Mouse (Mus musculus): ENCODE measurements around the gene Kctd15. TPM values are rescaled to one million over a fixed set of nuclear protein-coding genes. Genes with fewer than 3 reads are reported as not detected.

Gene Kctd15
- 41.6 and 41.9 TPM in 2 replicates for polyA plus RNA-seq (2015; fragmentation: Nextera tagmentation; extraction: Ambion mirVana)

GRCm38 (mm10) chr7:34656632-34657031 lies at the start of gene Kctd15:
Gene Kctd15 (minus strand): TSS chr7:34656732.
- H3K36me3 ChIP-seq (ENCODE audit: insufficient read depth, low read length): no peaks in the 10 kb centered on the region
- no peaks in the 10 kb centered on the region for H3K27me3 ChIP-seq (ENCODE audit: insufficient read depth, low read length)
- peak within 1 kb of the TSS; percentile 97 for H3K9ac ChIP-seq (replicated peaks; ENCODE audit: low read length)
- 67% methylated on average over 5 of the region's 5 CpGs for WGBS
- peak within 1 kb of the TSS; percentile 86 for H3K4me2 ChIP-seq (replicated peaks; ENCODE audit: low read depth, low read length)
- ATAC-seq (ENCODE audit: low FRiP score, low TSS enrichment): no peak
- peak within 1 kb of the TSS; percentile 75 for H3K4me3 ChIP-seq (ENCODE audit: low read length)
- H3K4me1 ChIP-seq (ENCODE audit: insufficient read depth, low read length): peaks cover 15% of the 10 kb centered on the region
- peak within 1 kb of the TSS; percentile 100 for H3K27ac ChIP-seq (ENCODE audit: low read length)
- no peaks in the 10 kb centered on the region for H3K9me3 ChIP-seq (ENCODE audit: low read length)

- Histone ChIP-seq H3K4me2 (replicated peaks; ENCODE audit: low read depth, low read length) (no peak overlapping the region), H3K27ac (ENCODE audit: low read length) (no peak overlapping the region), H3K36me3 (ENCODE audit: insufficient read depth, low read length) (no peaks in the 10 kb centered on the region), H3K27me3 (ENCODE audit: insufficient read depth, low read length) (no peaks in the 10 kb centered on the region), H3K9ac (replicated peaks; ENCODE audit: low read length) (no peak overlapping the region), H3K9me3 (ENCODE audit: low read length) (no peaks in the 10 kb centered on the region; the same call in 1 of the 2 replicates), H3K4me1 (ENCODE audit: insufficient read depth, low read length) (peaks cover 10% of the 10 kb centered on the region), H3K4me3 (ENCODE audit: low read length) (no peak overlapping the region)
- peak; percentile 59; the same call in 1 of the 2 replicates for ATAC-seq (ENCODE audit: low FRiP score, low TSS enrichment)
- 36% methylated on average over 4 of the region's 4 CpGs for WGBS
Measured at GRCm38 (mm10) chr7:34704401-34704800, 47.9 kb upstream of the Kctd15 start.

GRCm38 (mm10) chr7:34703437-34703836 lies 46.9 kb upstream of the Kctd15 start:
- no peaks in the 10 kb centered on the region; the same call in 1 of the 2 replicates for H3K9me3 ChIP-seq (ENCODE audit: low read length)
- H3K4me1 ChIP-seq (ENCODE audit: insufficient read depth, low read length): peaks cover 14% of the 10 kb centered on the region
- H3K27ac ChIP-seq (ENCODE audit: low read length): no peak overlapping the region
- WGBS: 58% methylated on average over 4 of the region's 4 CpGs
- H3K4me3 ChIP-seq (ENCODE audit: low read length): no peak overlapping the region
- no peaks in the 10 kb centered on the region for H3K27me3 ChIP-seq (ENCODE audit: insufficient read depth, low read length)
- no peaks in the 10 kb centered on the region for H3K36me3 ChIP-seq (ENCODE audit: insufficient read depth, low read length)
- no peak overlapping the region for H3K9ac ChIP-seq (replicated peaks; ENCODE audit: low read length)
- ATAC-seq (ENCODE audit: low FRiP score, low TSS enrichment): no peak
- no peak overlapping the region for H3K4me2 ChIP-seq (replicated peaks; ENCODE audit: low read depth, low read length)

- H3K9me3 ChIP-seq (ENCODE audit: low read length): no peaks in the 10 kb centered on the region; the same call in 1 of the 2 replicates
- ATAC-seq (ENCODE audit: low FRiP score, low TSS enrichment): 0 out of 2 replicates have a peak, but pooled peaks have one; percentile 29
- no peak overlapping the region for H3K27ac ChIP-seq (ENCODE audit: low read length)
- H3K36me3 ChIP-seq (ENCODE audit: insufficient read depth, low read length): no peaks in the 10 kb centered on the region
- peaks cover 19% of the 10 kb centered on the region for H3K4me1 ChIP-seq (ENCODE audit: insufficient read depth, low read length)
- WGBS: 17% methylated on average over 11 of the region's 11 CpGs
- H3K4me3 ChIP-seq (ENCODE audit: low read length): no peak overlapping the region
- no peaks in the 10 kb centered on the region for H3K27me3 ChIP-seq (ENCODE audit: insufficient read depth, low read length)
- H3K4me2 ChIP-seq (replicated peaks; ENCODE audit: low read depth, low read length): no peak overlapping the region
- no peak overlapping the region for H3K9ac ChIP-seq (replicated peaks; ENCODE audit: low read length)
Measured at GRCm38 (mm10) chr7:34702718-34703351, 46.3 kb upstream of the Kctd15 start.

DNA sequence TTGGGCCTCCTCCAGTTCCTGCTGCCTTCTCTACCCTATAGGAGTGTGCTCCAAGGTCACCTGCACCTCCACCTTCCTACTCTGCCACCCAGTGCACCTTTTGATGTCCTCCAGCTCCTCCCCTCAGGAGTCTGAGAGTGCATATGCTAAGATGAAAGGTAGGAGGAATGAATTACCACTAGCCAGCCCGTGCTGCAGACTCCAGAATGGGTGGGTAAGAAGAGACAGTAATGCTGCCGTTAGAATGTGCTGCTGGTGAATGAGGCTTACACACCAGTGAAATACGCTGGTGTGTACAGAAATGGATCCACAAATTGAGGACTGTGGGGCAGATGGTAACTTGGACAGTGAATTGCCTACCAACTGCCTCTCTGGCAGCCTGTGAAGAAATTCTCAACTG lies 43.4 kb upstream of the Kctd15 start:
- 60% methylated on average over 3 of the region's 3 CpGs for WGBS
- ATAC-seq (ENCODE audit: low FRiP score, low TSS enrichment): no peak

DNA sequence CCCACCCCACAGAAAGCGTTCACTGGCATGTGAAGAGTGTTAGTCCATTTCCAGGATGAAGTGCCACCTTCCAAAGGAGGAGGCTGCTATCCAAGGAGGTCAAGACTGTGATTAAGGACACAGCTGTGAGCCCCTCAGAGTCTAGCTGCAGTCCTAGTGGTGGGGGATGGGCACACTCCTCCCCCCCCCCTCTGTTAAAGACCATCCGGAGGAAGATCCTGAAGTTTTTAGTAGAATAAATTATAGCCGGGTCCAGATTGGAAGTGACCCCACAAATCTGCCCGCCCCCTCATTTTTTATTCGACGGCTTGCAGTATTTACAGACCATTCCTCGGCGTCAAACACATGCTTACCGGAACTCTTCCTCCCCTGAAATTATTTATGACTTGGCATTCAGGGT lies 41.7 kb upstream of the Kctd15 start:
- WGBS: 16% methylated on average over 9 of the region's 9 CpGs
- no peak overlapping the region for H3K4me3 ChIP-seq (ENCODE audit: low read length)

More for the DNA sequence above, 43.4 kb upstream of the Kctd15 start:
- no peak overlapping the region for H3K9ac ChIP-seq (replicated peaks; ENCODE audit: low read length)
- no peaks in the 10 kb centered on the region for H3K9me3 ChIP-seq (ENCODE audit: low read length)
- H3K27ac ChIP-seq (ENCODE audit: low read length): no peak overlapping the region
- no peak overlapping the region for H3K4me2 ChIP-seq (replicated peaks; ENCODE audit: low read depth, low read length)
- H3K4me3 ChIP-seq (ENCODE audit: low read length): no peak overlapping the region
- no peaks in the 10 kb centered on the region for H3K36me3 ChIP-seq (ENCODE audit: insufficient read depth, low read length)
- H3K27me3 ChIP-seq (ENCODE audit: insufficient read depth, low read length): no peaks in the 10 kb centered on the region; the same call in 1 of the 2 replicates
- peaks cover 13% of the 10 kb centered on the region for H3K4me1 ChIP-seq (ENCODE audit: insufficient read depth, low read length)

DNA sequence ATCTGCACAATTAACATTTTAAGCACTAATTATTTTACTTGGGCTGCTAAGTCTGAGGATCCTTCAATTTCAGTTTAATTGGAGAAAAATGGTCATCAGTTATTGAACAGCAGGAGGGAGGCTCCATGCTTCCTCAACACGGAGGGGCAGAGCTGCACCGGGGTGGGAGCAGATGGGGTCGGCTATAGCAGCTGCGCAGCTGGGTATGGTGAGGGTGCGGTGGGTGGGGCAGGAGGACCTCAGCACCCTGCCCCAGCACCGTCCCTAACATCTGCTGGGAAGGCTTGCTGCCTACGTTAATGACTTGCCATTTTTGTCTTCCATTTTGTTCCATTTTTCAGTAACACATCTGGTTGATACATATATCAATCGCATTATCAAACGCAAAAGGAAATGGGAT lies 39.6 kb upstream of the Kctd15 start:
- H3K4me3 ChIP-seq (ENCODE audit: low read length): no peak overlapping the region
- H3K9me3 ChIP-seq (ENCODE audit: low read length): no peaks in the 10 kb centered on the region
- 80% methylated on average over 9 of the region's 9 CpGs for WGBS
- H3K4me2 ChIP-seq (replicated peaks; ENCODE audit: low read depth, low read length): no peak overlapping the region
- H3K27ac ChIP-seq (ENCODE audit: low read length): no peak overlapping the region
- H3K27me3 ChIP-seq (ENCODE audit: insufficient read depth, low read length): no peaks in the 10 kb centered on the region; the same call in 1 of the 2 replicates
- H3K4me1 ChIP-seq (ENCODE audit: insufficient read depth, low read length): peaks cover 19% of the 10 kb centered on the region
- H3K36me3 ChIP-seq (ENCODE audit: insufficient read depth, low read length): no peaks in the 10 kb centered on the region
- H3K9ac ChIP-seq (replicated peaks; ENCODE audit: low read length): no peak overlapping the region
- ATAC-seq (ENCODE audit: low FRiP score, low TSS enrichment): no peak

More for the DNA sequence above, 41.7 kb upstream of the Kctd15 start:
- ATAC-seq (ENCODE audit: low FRiP score, low TSS enrichment): 0 out of 2 replicates have a peak, but pooled peaks have one; percentile 41
- H3K27me3 ChIP-seq (ENCODE audit: insufficient read depth, low read length): no peaks in the 10 kb centered on the region; the same call in 1 of the 2 replicates
- H3K27ac ChIP-seq (ENCODE audit: low read length): no peak overlapping the region
- H3K4me1 ChIP-seq (ENCODE audit: insufficient read depth, low read length): peaks cover 9% of the 10 kb centered on the region; the same call in 1 of the 2 replicates
- H3K36me3 ChIP-seq (ENCODE audit: insufficient read depth, low read length): no peaks in the 10 kb centered on the region
- H3K9me3 ChIP-seq (ENCODE audit: low read length): no peaks in the 10 kb centered on the region
- H3K9ac ChIP-seq (replicated peaks; ENCODE audit: low read length): no peak overlapping the region
- no peak overlapping the region for H3K4me2 ChIP-seq (replicated peaks; ENCODE audit: low read depth, low read length)

DNA sequence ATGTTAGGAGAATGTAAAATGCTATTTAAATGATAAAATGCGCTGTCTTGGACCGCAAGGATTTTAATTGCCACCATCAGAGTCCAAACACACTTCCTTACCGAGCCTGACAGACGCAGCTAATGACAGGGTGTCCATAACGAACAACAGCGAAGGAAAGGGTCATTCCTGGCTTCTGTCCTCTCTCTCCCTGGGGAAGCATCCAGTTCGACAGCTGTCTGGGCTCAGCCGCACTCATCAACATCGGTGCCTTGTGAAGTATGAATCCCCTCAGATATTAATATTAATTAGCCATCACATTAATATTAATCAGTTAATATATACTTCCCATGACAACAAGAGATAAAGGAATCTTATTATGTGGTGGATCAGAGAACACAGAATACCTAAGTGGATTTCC lies 38.4 kb upstream of the Kctd15 start:
- no peak overlapping the region for H3K4me2 ChIP-seq (replicated peaks; ENCODE audit: low read depth, low read length)
- peaks cover 23% of the 10 kb centered on the region for H3K4me1 ChIP-seq (ENCODE audit: insufficient read depth, low read length)
- no peaks in the 10 kb centered on the region for H3K9me3 ChIP-seq (ENCODE audit: low read length)
- no peaks in the 10 kb centered on the region; the same call in 1 of the 2 replicates for H3K27me3 ChIP-seq (ENCODE audit: insufficient read depth, low read length)
- H3K27ac ChIP-seq (ENCODE audit: low read length): no peak overlapping the region
- H3K36me3 ChIP-seq (ENCODE audit: insufficient read depth, low read length): no peaks in the 10 kb centered on the region
- H3K4me3 ChIP-seq (ENCODE audit: low read length): no peak overlapping the region
- WGBS: 65% methylated on average over 9 of the region's 9 CpGs
- no peak overlapping the region for H3K9ac ChIP-seq (replicated peaks; ENCODE audit: low read length)
- no peak for ATAC-seq (ENCODE audit: low FRiP score, low TSS enrichment)

DNA sequence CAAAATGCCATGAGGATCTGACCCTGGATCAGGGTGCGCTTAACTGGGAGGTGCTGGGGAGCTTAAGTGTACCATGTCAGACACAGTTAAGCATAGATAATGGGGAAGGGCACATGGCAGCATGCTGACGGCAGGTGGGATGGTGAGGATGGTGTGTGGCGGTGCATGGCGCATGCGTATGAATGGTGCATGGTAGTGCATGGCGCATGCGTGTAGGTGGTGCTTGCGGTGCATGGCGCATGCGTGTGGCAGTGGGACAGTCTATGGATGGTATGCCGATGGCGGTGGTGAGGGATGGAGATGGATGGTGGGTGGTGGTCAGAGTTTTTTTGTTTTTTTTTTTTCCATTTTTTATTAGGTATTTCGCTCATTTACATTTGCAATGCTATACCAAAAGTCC lies 37.4 kb upstream of the Kctd15 start:
- H3K4me3 ChIP-seq (ENCODE audit: low read length): no peak overlapping the region
- no peak overlapping the region for H3K9ac ChIP-seq (replicated peaks; ENCODE audit: low read length)
- H3K4me2 ChIP-seq (replicated peaks; ENCODE audit: low read depth, low read length): no peak overlapping the region
- no peaks in the 10 kb centered on the region for H3K9me3 ChIP-seq (ENCODE audit: low read length)
- no peak for ATAC-seq (ENCODE audit: low FRiP score, low TSS enrichment)
- H3K27me3 ChIP-seq (ENCODE audit: insufficient read depth, low read length): no peaks in the 10 kb centered on the region; the same call in 1 of the 2 replicates
- 97% methylated on average over 13 of the region's 13 CpGs for WGBS
- peaks cover 27% of the 10 kb centered on the region for H3K4me1 ChIP-seq (ENCODE audit: insufficient read depth, low read length)
- H3K36me3 ChIP-seq (ENCODE audit: insufficient read depth, low read length): no peaks in the 10 kb centered on the region
- H3K27ac ChIP-seq (ENCODE audit: low read length): no peak overlapping the region

GRCm38 (mm10) chr7:34693072-34693471 lies 36.5 kb upstream of the Kctd15 start:
- Histone ChIP-seq H3K4me3 (ENCODE audit: low read length) (no peak overlapping the region), H3K9ac (replicated peaks; ENCODE audit: low read length) (no peak overlapping the region), H3K27ac (ENCODE audit: low read length) (no peak overlapping the region), H3K4me2 (replicated peaks; ENCODE audit: low read depth, low read length) (no peak overlapping the region), H3K4me1 (ENCODE audit: insufficient read depth, low read length) (peaks cover 20% of the 10 kb centered on the region), H3K27me3 (ENCODE audit: insufficient read depth, low read length) (no peaks in the 10 kb centered on the region; the same call in 1 of the 2 replicates), H3K36me3 (ENCODE audit: insufficient read depth, low read length) (no peaks in the 10 kb centered on the region), H3K9me3 (ENCODE audit: low read length) (no peaks in the 10 kb centered on the region)
- 59% methylated on average over 4 of the region's 4 CpGs for WGBS
- ATAC-seq (ENCODE audit: low FRiP score, low TSS enrichment): no peak
